In the genomic region with DNA sequence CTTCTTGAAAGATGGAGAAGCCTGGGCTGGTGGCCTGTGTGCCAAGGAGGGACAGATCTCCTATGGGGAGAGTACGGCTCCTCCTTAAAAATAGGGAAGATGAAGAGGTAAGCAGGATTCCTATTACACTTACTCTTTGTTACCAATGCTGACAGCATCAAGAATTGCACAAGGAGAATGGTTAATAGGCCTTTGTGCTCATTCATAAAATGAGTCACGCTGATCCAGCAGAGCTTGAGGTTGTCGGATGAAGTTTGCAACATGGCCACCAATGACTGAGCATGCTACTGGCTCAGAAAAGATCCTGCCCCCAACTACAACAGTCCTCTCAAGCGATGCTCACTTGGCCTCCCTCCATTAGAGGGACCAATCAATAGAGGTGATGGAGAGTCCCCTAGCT, we compare ENCODE assay signal across 11 mouse cellular contexts.
"Had no signal": no experiment of that assay in that cellular context is flagged by ENCODE, and none has a peak within 500 bp of the region (broad histone marks: within the 10 kb centered on the region; RNA-seq: fewer than 3 reads in every experiment).

No protein-coding gene starts in this region.

- ATAC-seq: liver, postnatal 0 days; midbrain, embryonic 13.5 days had no signal

- H3K27me3 ChIP-seq: limb, embryonic 12.5 days; liver, embryonic 13.5 days; lung, embryonic 15.5 days; midbrain, embryonic 13.5 days; stomach, embryonic 15.5 days had no signal

- H3K4me3 ChIP-seq: limb, embryonic 12.5 days; liver, embryonic 13.5 days; lung, embryonic 15.5 days; midbrain, embryonic 13.5 days; stomach, embryonic 15.5 days had no signal

- H3K4me1 ChIP-seq: stomach, embryonic 15.5 days had no signal

- H3K4me2 ChIP-seq: limb, embryonic 12.5 days; liver, embryonic 13.5 days; midbrain, embryonic 13.5 days; stomach, embryonic 15.5 days had no signal

- H3K9me3 ChIP-seq: limb, embryonic 12.5 days; liver, embryonic 13.5 days; lung, embryonic 15.5 days; midbrain, embryonic 13.5 days; stomach, embryonic 15.5 days had no signal

- DNase-seq: kidney, postnatal 36 days; layer of hippocampus, adult 9-11 months; liver; liver, embryonic 13.5 days; liver, postnatal 0 days; right cerebral cortex, postnatal 14 days; thymus, postnatal 36 days had no signal

- H3K27ac ChIP-seq: limb, embryonic 12.5 days; liver, embryonic 13.5 days; lung, embryonic 15.5 days; midbrain, embryonic 13.5 days; stomach, embryonic 15.5 days had no signal

- H3K9ac ChIP-seq: limb, embryonic 12.5 days; liver, embryonic 13.5 days; liver, postnatal 0 days; lung, embryonic 15.5 days; midbrain, embryonic 13.5 days; stomach, embryonic 15.5 days had no signal

- H3K36me3 ChIP-seq: limb, embryonic 12.5 days; liver, embryonic 13.5 days; lung, embryonic 15.5 days; midbrain, embryonic 13.5 days; stomach, embryonic 15.5 days had no signal
